ENCODE assay signal across 17 mouse cellular contexts in the genomic region with DNA sequence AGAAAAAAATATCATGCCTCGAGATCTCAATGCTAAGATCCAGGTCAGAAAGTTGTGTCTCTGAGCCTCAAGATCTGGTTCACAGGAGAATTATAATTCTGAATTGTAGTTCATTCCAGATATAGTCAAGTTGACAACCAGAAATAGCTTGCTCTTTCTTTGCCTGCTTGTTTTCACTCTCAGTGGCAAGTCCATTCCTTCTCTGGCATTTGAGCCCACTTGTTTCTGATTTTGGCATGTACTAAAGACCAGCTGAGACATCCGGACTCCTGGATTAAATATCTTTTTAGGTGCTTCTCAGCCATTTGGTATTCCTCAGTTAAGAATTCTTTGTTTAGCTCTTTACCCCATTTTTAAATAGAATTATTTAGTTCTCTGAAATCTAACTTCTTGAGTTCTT.
"Had no signal": no experiment of that assay in that cellular context is flagged by ENCODE, and none has a peak within 500 bp of the region (broad histone marks: within the 10 kb centered on the region; RNA-seq: fewer than 3 reads in every experiment).

No protein-coding gene starts in this region.

- H3K4me2 ChIP-seq: neural tube, embryonic 12.5 days; neural tube, embryonic 13.5 days; neural tube, embryonic 15.5 days; stomach, embryonic 15.5 days had no signal

- H3K4me3 ChIP-seq: neural tube, embryonic 12.5 days; neural tube, embryonic 13.5 days; neural tube, embryonic 15.5 days; stomach, embryonic 15.5 days had no signal

- H3K9me3 ChIP-seq: neural tube, embryonic 12.5 days; neural tube, embryonic 13.5 days; neural tube, embryonic 15.5 days; stomach, embryonic 15.5 days had no signal

- H3K9ac ChIP-seq: neural tube, embryonic 12.5 days; neural tube, embryonic 13.5 days; neural tube, embryonic 15.5 days; stomach, embryonic 15.5 days had no signal

- DNase-seq: retina, postnatal 1 day; right cerebral cortex, adult 18-20 months; right cerebral cortex, postnatal 14 days; right cerebral cortex, postnatal 25 days; right cerebral cortex, postnatal 4 days; spleen, adult 18-20 months; thymus, adult 18-20 months; thymus, adult 2 months; thymus, postnatal 14 days; thymus, postnatal 25 days; thymus, postnatal 36 days; thymus, postnatal 4 days had no signal

- H3K36me3 ChIP-seq: neural tube, embryonic 12.5 days; neural tube, embryonic 13.5 days; neural tube, embryonic 15.5 days; stomach, embryonic 15.5 days had no signal

- H3K27ac ChIP-seq: neural tube, embryonic 12.5 days; neural tube, embryonic 13.5 days; neural tube, embryonic 15.5 days; stomach, embryonic 15.5 days; stomach, postnatal 0 days had no signal

- H3K4me1 ChIP-seq: neural tube, embryonic 12.5 days; neural tube, embryonic 13.5 days; neural tube, embryonic 15.5 days; stomach, embryonic 15.5 days had no signal

- H3K27me3 ChIP-seq: neural tube, embryonic 12.5 days; neural tube, embryonic 13.5 days; neural tube, embryonic 15.5 days; stomach, embryonic 15.5 days had no signal
